Mouse (Mus musculus) liver, embryonic 15.5 days (tissue): ENCODE measurements at regions not wholly inside any gene's neighbourhood (a gene's known extent, or its start where the extent isn't known, plus 50 kb on each side); places are given as distances from the start of the nearest gene placed in this dataset.
"Not testable (repeated sequence)": the region's sequence is repeated elsewhere in the genome, so short reads cannot be mapped to it uniquely, and the experiment has no call there.

Experiments used
- ATAC-seq: fragments of 200-750 bp; cut with Nextera tagmentation; 2 replicates; pipeline ENCODE4 v1.8.0; 2017; ENCODE audit warnings: moderate number of reproducible peaks, mild to moderate bottlenecking, moderate library complexity; ENCODE audit not compliant: insufficient read depth
- H3K27ac ChIP-seq: fragments of 300-500 bp; sonication (generic); replicated peaks from 2 replicates; pipeline ENCODE4 v1.5.1; 2015; ENCODE audit warnings: mild to moderate bottlenecking, inconsistent platforms
- H3K27me3 ChIP-seq: fragments of 300-500 bp; sonication (generic); 2 replicates; pipeline ENCODE4 v1.6.1; 2015; ENCODE audit warnings: mild to moderate bottlenecking, inconsistent platforms
- H3K36me3 ChIP-seq: fragments of 300-500 bp; sonication (generic); replicated peaks from 2 replicates; pipeline ENCODE4 v1.6.1; 2015; ENCODE audit warnings: moderate library complexity, mild to moderate bottlenecking, inconsistent platforms
- H3K4me1 ChIP-seq: fragments of 300-500 bp; sonication (generic); replicated peaks from 2 replicates; pipeline ENCODE4 v1.6.1; 2015; ENCODE audit warnings: inconsistent platforms
- H3K4me2 ChIP-seq: fragments of 300-500 bp; sonication (generic); 2 replicates; pipeline ENCODE4 v1.6.1; 2015; ENCODE audit warnings: moderate library complexity, mild to moderate bottlenecking, inconsistent platforms
- H3K4me3 ChIP-seq: fragments of 300-500 bp; sonication (generic); replicated peaks from 2 replicates; pipeline ENCODE4 v1.5.1; 2015; ENCODE audit warnings: mild to moderate bottlenecking, inconsistent platforms
- H3K9ac ChIP-seq: fragments of 300-500 bp; sonication (generic); 2 replicates; pipeline ENCODE4 v1.6.1; 2015; ENCODE audit warnings: moderate library complexity, mild to moderate bottlenecking, inconsistent platforms
- H3K9me3 ChIP-seq: fragments of 300-500 bp; sonication (generic); replicated peaks from 2 replicates; pipeline ENCODE4 v1.6.1; 2016; ENCODE audit warnings: inconsistent platforms
- WGBS: fragments of 180-500 bp; shearing (Covaris S2); methylation state at CpG from one replicate; pipeline ENCODE4 v1.1.7; 2015; ENCODE audit warnings: mixed read lengths; ENCODE audit not compliant: insufficient replicate concordance; 5-methylcytosine and 5-hydroxymethylcytosine counted together

GRCm38 (mm10) chr6:50823220-50823910 is 169.1 kb upstream of the Npvf start:
- Histone ChIP-seq H3K27ac (no peak overlapping the region), H3K9me3 (no peaks in the 10 kb centered on the region), H3K27me3 (peaks cover 25% of the 10 kb centered on the region), H3K4me3 (no peak overlapping the region), H3K36me3 (no peaks in the 10 kb centered on the region), H3K4me2 (no peak overlapping the region), H3K9ac (no peak overlapping the region), H3K4me1 (peaks cover 2% of the 10 kb centered on the region; the same call in 1 of the 2 replicates)
- 5% methylated on average over 18 of the region's 18 CpGs for WGBS
- no peak for ATAC-seq

- H3K27me3 ChIP-seq = peaks cover 25% of the 10 kb centered on the region
- H3K4me3 ChIP-seq = no peak overlapping the region
- no peaks in the 10 kb centered on the region for H3K36me3 ChIP-seq
- H3K4me2 ChIP-seq = no peak overlapping the region
- ATAC-seq = no peak
- 58% methylated on average over 4 of the region's 4 CpGs for WGBS
- peaks cover 2% of the 10 kb centered on the region; the same call in 1 of the 2 replicates for H3K4me1 ChIP-seq
- H3K9me3 ChIP-seq = no peaks in the 10 kb centered on the region
- H3K9ac ChIP-seq = no peak overlapping the region
- H3K27ac ChIP-seq = no peak overlapping the region
Observed at GRCm38 (mm10) chr6:50824466-50824865, 170.2 kb upstream of the Npvf start.

GRCm38 (mm10) chr6:50831725-50832124 is 177.5 kb upstream of the Npvf start:
- Histone ChIP-seq H3K9ac (no peak overlapping the region), H3K27me3 (no peaks in the 10 kb centered on the region), H3K27ac (no peak overlapping the region), H3K4me1 (no peaks in the 10 kb centered on the region), H3K4me3 (no peak overlapping the region), H3K9me3 (no peaks in the 10 kb centered on the region), H3K4me2 (no peak overlapping the region), H3K36me3 (no peaks in the 10 kb centered on the region)
- WGBS = 51% methylated on average over 5 of the region's 5 CpGs
- ATAC-seq = no peak

DNA sequence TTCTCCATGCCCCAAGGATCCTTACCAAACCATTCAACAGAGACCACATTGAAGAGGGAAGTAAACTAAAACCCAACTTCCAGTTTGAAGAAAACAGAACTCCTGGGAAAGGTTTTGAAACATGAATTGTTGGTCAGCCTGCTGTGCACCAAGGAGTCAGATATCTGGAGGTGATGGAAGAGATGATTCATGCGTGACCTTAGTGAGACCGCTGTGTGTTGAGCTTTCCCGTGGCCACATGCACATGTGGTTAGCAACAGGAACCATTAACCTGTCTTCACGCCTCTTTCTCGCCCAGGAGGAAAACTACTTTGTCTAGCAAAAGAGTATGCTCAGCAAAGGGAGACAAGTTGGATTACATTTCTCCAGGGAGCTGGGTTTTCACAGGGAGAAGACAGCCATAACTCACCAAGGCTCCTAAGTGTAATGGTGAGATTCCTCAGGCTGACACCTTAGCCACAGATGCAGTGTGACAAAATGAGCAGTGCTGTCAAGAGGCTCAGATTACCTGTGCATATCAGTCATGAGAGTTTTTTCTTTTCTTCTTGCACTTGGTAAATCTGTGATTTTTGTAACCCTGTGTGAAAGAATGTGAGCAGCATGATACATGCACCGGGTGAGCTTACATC is 181.9 kb upstream of the Npvf start:
- WGBS = 50% methylated on average over 6 of the region's 6 CpGs
- no peaks in the 10 kb centered on the region for H3K4me1 ChIP-seq
- H3K27me3 ChIP-seq = no peaks in the 10 kb centered on the region
- no peak overlapping the region for H3K9ac ChIP-seq
- H3K27ac ChIP-seq = no peak overlapping the region
- no peaks in the 10 kb centered on the region for H3K36me3 ChIP-seq
- no peaks in the 10 kb centered on the region for H3K9me3 ChIP-seq
- H3K4me2 ChIP-seq = no peak overlapping the region
- no peak for ATAC-seq
- no peak overlapping the region for H3K4me3 ChIP-seq

DNA sequence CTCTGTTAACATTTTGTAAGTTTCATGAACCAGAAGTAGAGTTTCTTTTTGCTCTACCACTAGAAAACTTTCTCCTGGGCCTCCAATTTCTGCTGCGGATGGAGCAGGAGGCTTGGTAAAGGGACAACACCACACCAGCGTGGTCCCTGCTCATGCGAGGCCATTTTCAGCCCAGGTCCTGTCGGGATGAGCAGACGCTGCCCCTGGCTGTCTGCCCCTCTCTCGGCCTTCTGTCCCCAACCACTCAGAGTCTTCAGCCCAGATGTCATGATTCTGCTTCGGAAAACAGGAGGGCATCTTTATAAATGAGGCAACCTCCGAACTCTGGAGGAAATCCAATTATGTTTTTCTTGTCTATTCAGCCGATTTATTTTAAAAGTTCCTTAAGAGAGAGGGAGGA is 186.6 kb upstream of the Npvf start:
- no peak overlapping the region for H3K4me2 ChIP-seq
- H3K4me1 ChIP-seq = no peaks in the 10 kb centered on the region
- no peak overlapping the region for H3K9ac ChIP-seq
- H3K4me3 ChIP-seq = no peak overlapping the region
- no peaks in the 10 kb centered on the region for H3K36me3 ChIP-seq
- H3K27me3 ChIP-seq = no peaks in the 10 kb centered on the region; the same call in 1 of the 2 replicates
- H3K9me3 ChIP-seq = no peaks in the 10 kb centered on the region
- ATAC-seq = no peak
- WGBS = 61% methylated on average over 9 of the region's 9 CpGs
- H3K27ac ChIP-seq = no peak overlapping the region

DNA sequence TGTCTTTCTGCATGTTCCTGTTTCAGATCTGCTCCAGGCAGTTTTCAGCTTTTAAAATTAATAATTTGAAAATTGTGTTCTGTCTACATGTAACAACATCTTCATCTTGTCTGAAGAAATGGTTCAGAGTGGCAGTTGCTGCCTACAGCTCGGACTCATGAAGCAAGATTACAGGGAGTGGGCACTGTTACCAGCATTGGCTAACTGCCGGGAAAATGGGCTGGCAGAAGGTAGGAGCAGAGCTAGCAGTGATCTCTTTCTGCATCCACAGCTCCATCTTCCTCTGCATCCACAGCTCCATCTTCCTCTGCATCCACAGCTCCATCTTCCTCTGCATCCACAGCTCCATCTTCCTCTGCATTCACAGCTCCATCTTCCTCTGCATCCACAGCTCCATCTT is 191.0 kb upstream of the Npvf start:
- H3K9me3 ChIP-seq, H3K4me1 ChIP-seq, H3K9ac ChIP-seq, ATAC-seq, H3K4me2 ChIP-seq, H3K36me3 ChIP-seq, H3K27ac ChIP-seq, H3K4me3 ChIP-seq, H3K27me3 ChIP-seq: not testable (repeated sequence)
- 64% methylated on average over 2 of the region's 2 CpGs for WGBS

DNA sequence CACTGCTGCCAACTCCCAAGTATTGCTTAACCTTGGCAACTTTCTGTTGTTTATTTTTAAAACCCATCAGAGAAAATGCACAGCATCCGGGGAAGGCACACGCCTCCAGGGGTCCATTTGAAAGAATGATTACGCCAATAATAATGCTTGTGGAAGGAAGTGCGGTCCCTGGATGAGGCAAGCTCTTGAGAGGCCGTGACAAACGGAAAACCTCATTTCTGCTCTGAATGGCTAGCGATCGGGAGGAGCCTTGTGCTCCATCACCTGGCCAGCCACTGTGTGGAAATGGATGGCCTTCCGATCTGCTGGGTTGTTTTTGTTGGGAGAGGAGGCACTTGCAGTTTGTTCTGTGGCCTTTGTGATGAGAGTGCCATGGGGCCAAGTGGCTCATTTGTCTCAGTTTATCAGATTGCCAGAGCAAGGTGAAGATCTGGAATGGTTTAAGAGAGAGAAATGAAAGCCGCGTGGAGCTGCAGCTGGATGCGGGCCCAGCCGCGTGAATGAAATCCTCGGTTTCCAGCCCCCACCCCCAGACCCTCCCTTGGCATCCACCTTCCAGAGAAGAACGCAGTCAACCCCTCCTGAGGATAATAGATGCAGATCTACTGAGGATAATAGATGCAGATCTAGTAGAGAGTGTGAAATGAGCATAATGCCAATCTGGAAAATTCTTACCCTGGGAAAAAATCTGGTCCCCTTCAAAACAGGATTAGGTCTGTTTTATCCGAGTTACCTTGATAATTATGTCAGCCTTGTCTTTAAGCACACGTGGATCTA is 192.7 kb upstream of the Npvf start:
- Histone ChIP-seq H3K4me1 (no peaks in the 10 kb centered on the region; the same call in 1 of the 2 replicates), H3K27me3 (no peaks in the 10 kb centered on the region; the same call in 1 of the 2 replicates), H3K4me2 (no peak overlapping the region), H3K4me3 (no peak overlapping the region), H3K9me3 (no peaks in the 10 kb centered on the region), H3K9ac (no peak overlapping the region), H3K36me3 (no peaks in the 10 kb centered on the region), H3K27ac (no peak overlapping the region)
- ATAC-seq = no peak
- WGBS = 50% methylated on average over 18 of the region's 18 CpGs

- Histone ChIP-seq H3K9ac (no peak overlapping the region), H3K27me3 (no peaks in the 10 kb centered on the region), H3K4me1 (no peaks in the 10 kb centered on the region; the same call in 1 of the 2 replicates), H3K9me3 (no peaks in the 10 kb centered on the region), H3K4me3 (no peak overlapping the region), H3K36me3 (no peaks in the 10 kb centered on the region), H3K27ac (no peak overlapping the region), H3K4me2 (no peak overlapping the region)
- WGBS = 54% methylated on average over 7 of the region's 7 CpGs
- no peak for ATAC-seq
Observed at GRCm38 (mm10) chr6:50847548-50847947, 193.3 kb upstream of the Npvf start.

GRCm38 (mm10) chr6:50859162-50859561 is 204.9 kb upstream of the Npvf start:
- Histone ChIP-seq H3K36me3 (no peaks in the 10 kb centered on the region), H3K9me3 (no peaks in the 10 kb centered on the region)

GRCm38 (mm10) chr6:50877991-50878390 is 223.8 kb upstream of the Npvf start:
- 50% methylated on average over 5 of the region's 5 CpGs for WGBS
- Histone ChIP-seq H3K9ac (no peak overlapping the region), H3K9me3 (no peaks in the 10 kb centered on the region), H3K4me1 (no peaks in the 10 kb centered on the region), H3K4me3 (no peak overlapping the region), H3K27me3 (peaks cover 7% of the 10 kb centered on the region; the same call in 1 of the 2 replicates), H3K4me2 (no peak overlapping the region), H3K36me3 (no peaks in the 10 kb centered on the region), H3K27ac (no peak overlapping the region)
- no peak for ATAC-seq

More at GRCm38 (mm10) chr6:50859162-50859561, 204.9 kb upstream of the Npvf start:
- H3K4me3 ChIP-seq = no peak overlapping the region
- H3K27me3 ChIP-seq = no peaks in the 10 kb centered on the region
- H3K4me2 ChIP-seq = no peak overlapping the region
- H3K9ac ChIP-seq = no peak overlapping the region
- ATAC-seq = no peak
- H3K4me1 ChIP-seq = no peaks in the 10 kb centered on the region
- WGBS = 61% methylated on average over 4 of the region's 4 CpGs
- no peak overlapping the region for H3K27ac ChIP-seq

- WGBS = 21% methylated on average over 3 of the region's 3 CpGs
- Histone ChIP-seq H3K27ac (no peak overlapping the region), H3K4me1 (no peaks in the 10 kb centered on the region), H3K9ac (no peak overlapping the region), H3K9me3 (no peaks in the 10 kb centered on the region), H3K4me3 (no peak overlapping the region), H3K36me3 (no peaks in the 10 kb centered on the region), H3K4me2 (no peak overlapping the region), H3K27me3 (peaks cover 20% of the 10 kb centered on the region)
- ATAC-seq = no peak
Observed at GRCm38 (mm10) chr6:50882298-50882697, 228.1 kb upstream of the Npvf start.
